Mouse (Mus musculus) inflammation-experienced regulatory T-cells, adult 16 weeks (primary cell): ENCODE measurements around the gene AI597479. TPM values are rescaled to one million over a fixed set of nuclear protein-coding genes. Genes with fewer than 3 reads are reported as not detected.

ENCODE experiments used
- polyA plus RNA-seq: library from polyadenylated mRNA; unstranded; fragments of 100-300 nt; shearing (Covaris generic); gene quantifications from one replicate; pipeline ENCODE4 v1.2.1, GENCODE M21; 2017

Gene AI597479
- 28.6 TPM for polyA plus RNA-seq

DNA sequence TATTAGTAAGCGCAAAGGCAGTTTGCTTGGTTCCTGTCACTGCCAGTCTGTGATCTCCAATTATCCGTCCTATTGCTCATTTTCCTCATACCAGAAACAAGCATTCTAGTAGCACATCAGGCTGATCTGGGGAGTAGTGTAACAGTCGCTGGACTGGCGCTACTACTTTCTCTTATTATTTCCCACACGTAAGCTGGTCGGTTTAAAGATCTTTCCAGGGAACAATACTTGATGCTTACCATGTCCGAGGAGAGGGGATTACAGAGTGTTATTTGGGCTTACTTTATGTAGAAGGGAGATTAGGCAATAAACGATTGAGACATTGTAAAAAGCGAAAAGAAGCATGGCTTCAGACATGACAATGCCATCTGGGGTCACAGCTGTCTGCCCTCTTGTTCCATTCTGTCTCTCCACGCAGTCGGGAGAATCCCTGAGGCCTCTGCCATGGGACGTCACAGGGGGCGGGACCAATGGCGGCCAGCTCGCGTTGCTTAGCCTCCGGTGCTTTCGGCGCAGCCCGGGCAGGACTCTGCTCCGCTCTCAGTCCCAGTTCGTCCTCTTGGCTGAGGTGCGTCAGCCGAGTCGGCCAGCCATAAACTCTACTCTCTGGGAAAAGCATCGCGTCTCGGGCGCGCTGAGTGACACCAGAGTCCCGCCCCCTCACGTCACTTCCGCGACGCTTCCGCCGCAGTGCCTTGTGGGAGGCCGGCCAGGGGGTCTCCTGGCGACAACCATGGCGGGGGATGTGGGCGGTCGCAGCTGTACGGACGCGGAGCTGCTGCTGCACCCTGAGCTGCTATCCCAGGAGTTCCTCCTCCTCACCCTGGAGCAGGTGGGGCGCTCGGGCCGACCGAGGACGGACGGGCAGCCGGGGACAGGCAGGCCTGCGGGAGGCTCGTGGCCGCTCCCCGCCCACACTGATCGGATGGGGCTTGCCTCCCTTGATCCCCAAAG lies at the start of gene AI597479, which contains the start of gene Tgfbrap1:
TSS of gene AI597479 (plus strand) at position 680 of the 954 bp plus-strand sequence.
TSS of gene Tgfbrap1 (minus strand) at position 607 of the 954 bp plus-strand sequence.

Other genes with a start within 250 kb of the AI597479 start
- gene Mrps9, start 247.5 kb upstream of the AI597479 start, polyA plus RNA-seq: 58.0 TPM
- gene Gpr45, start 145.8 kb upstream of the AI597479 start, polyA plus RNA-seq: 2.7 TPM
- gene Tgfbrap1, start 73 bp upstream of the AI597479 start, polyA plus RNA-seq: 10.8 TPM
- 1.6 TPM for gene Fhl2, start 98.3 kb downstream of the AI597479 start, polyA plus RNA-seq